Mouse (Mus musculus): ENCODE measurements around the gene Sept11.

The Sept11 gene

GRCm38 (mm10) chr5:93127722-93128121 is 34.5 kb downstream of the Sept11 start:
- DNase-seq (ENCODE audit: low spot score): peak; percentile 66

- DNase-seq (ENCODE audit: low spot score): no peak
Observed at GRCm38 (mm10) chr5:93128765-93129164, 35.5 kb downstream of the Sept11 start.

GRCm38 (mm10) chr5:93129953-93130352 is 36.7 kb downstream of the Sept11 start:
- DNase-seq (ENCODE audit: low spot score): no peak

GRCm38 (mm10) chr5:93131401-93131800 is 38.2 kb downstream of the Sept11 start:
- no peak for DNase-seq (ENCODE audit: low spot score)

GRCm38 (mm10) chr5:93133445-93134244 is 40.4 kb downstream of the Sept11 start:
- no peak for DNase-seq (ENCODE audit: low spot score)

- DNase-seq (ENCODE audit: low spot score): no peak
Observed at GRCm38 (mm10) chr5:93135368-93136107, 42.3 kb downstream of the Sept11 start.

GRCm38 (mm10) chr5:93136956-93137586 is 43.8 kb downstream of the Sept11 start:
- no peak for DNase-seq (ENCODE audit: low spot score)

GRCm38 (mm10) chr5:93139350-93139749 is 46.1 kb downstream of the Sept11 start:
- no peak for DNase-seq (ENCODE audit: low spot score)

GRCm38 (mm10) chr5:93140747-93141146 is 47.5 kb downstream of the Sept11 start:
- DNase-seq (ENCODE audit: low spot score): no peak

GRCm38 (mm10) chr5:93143360-93144091 is 50.3 kb downstream of the Sept11 start:
- DNase-seq (ENCODE audit: low spot score): no peak

GRCm38 (mm10) chr5:93144874-93145273 is 51.6 kb downstream of the Sept11 start:
- DNase-seq (ENCODE audit: low spot score): no peak

GRCm38 (mm10) chr5:93145504-93145903 is 52.3 kb downstream of the Sept11 start:
- DNase-seq (ENCODE audit: low spot score): no peak

GRCm38 (mm10) chr5:93149969-93150777 is 56.9 kb downstream of the Sept11 start:
- DNase-seq (ENCODE audit: low spot score): no peak

- no peak for DNase-seq (ENCODE audit: low spot score)
Observed at GRCm38 (mm10) chr5:93151985-93152384, 58.7 kb downstream of the Sept11 start.

- no peak for DNase-seq (ENCODE audit: low spot score)
Observed at GRCm38 (mm10) chr5:93152451-93152850, 59.2 kb downstream of the Sept11 start.

- no peak for DNase-seq (ENCODE audit: low spot score)
Observed at GRCm38 (mm10) chr5:93154401-93154800, 61.2 kb downstream of the Sept11 start.

- no peak for DNase-seq (ENCODE audit: low spot score)
Observed at GRCm38 (mm10) chr5:93163541-93163940, 70.3 kb downstream of the Sept11 start.

- DNase-seq (ENCODE audit: low spot score): no peak
Observed at GRCm38 (mm10) chr5:93167919-93168516, 74.8 kb downstream of the Sept11 start.

GRCm38 (mm10) chr5:93168654-93169053 is 75.4 kb downstream of the Sept11 start:
- DNase-seq (ENCODE audit: low spot score): no peak

- DNase-seq (ENCODE audit: low spot score): no peak
Observed at GRCm38 (mm10) chr5:93171420-93171819, 78.2 kb downstream of the Sept11 start.

- DNase-seq (ENCODE audit: low spot score): no peak
Observed at GRCm38 (mm10) chr5:93172536-93172935, 79.3 kb downstream of the Sept11 start.
